30 mouse cellular contexts compared by ENCODE assay signal in the genomic region with DNA sequence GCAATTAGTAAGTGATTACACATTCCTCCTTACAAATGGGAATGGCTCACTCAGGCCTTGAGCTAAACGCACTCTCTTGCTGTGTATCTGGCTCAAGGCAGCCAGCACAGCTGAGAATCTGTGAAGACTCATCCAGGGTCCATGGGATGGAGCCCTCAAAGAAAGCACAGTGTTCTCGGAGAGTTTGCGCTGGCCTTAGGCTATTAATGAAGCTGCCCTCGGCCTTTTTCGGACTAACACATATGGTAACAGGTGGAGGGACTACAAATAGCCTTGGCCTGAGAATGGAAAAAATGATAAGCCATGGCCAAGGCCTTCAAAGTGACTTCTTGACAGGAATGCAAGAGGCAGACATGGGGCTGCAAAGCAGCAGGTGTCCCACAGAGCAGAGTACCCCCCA. TPM values are rescaled to one million over a fixed set of nuclear protein-coding genes. Genes with fewer than 3 reads are reported as not detected.
A peak's percentile ranks its signal among the peaks of the same experiment; 100 is the strongest.
DNase-seq lines count a peak whose midpoint lies in the region; ATAC-seq and TF ChIP-seq lines count a peak whose summit lies in the region.
"Had no signal": no experiment of that assay in that cellular context is flagged by ENCODE, and none has a peak within 500 bp of the region (broad histone marks: within the 10 kb centered on the region; RNA-seq: fewer than 3 reads in every experiment).

No protein-coding gene starts in this region.

- H3K27ac ChIP-seq in embryonic facial prominence, embryonic 14.5 days (replicated peaks; ENCODE audit: low read depth, low read length), result no peak overlapping the region
- no peak overlapping the region for H3K27ac ChIP-seq in embryonic facial prominence, embryonic 10.5 days (replicated peaks)
- peak overlapping the region; percentile 67 for H3K27ac ChIP-seq in heart, adult 2 months
- H3K27ac ChIP-seq in heart, embryonic 12.5 days (ENCODE audit: poor library complexity, severe bottlenecking), result no peak overlapping the region
- H3K27ac ChIP-seq in layer of hippocampus, adult 2 months, result no peak overlapping the region
- H3K27ac ChIP-seq: embryonic facial prominence, embryonic 13.5 days; forebrain, embryonic 12.5 days; hindbrain, embryonic 14.5 days; kidney, embryonic 15.5 days; left cerebral cortex, adult 2 months; limb, embryonic 15.5 days; liver, embryonic 14.5 days; midbrain, embryonic 10.5 days; midbrain, embryonic 15.5 days; stomach, embryonic 15.5 days had no signal

- no peaks in the 10 kb centered on the region for H3K36me3 ChIP-seq in embryonic facial prominence, embryonic 14.5 days (ENCODE audit: control insufficient read depth, insufficient read depth, low read length)
- no peaks in the 10 kb centered on the region for H3K36me3 ChIP-seq in embryonic facial prominence, embryonic 10.5 days (replicated peaks)
- no peaks in the 10 kb centered on the region for H3K36me3 ChIP-seq in heart, adult 2 months (ENCODE audit: control insufficient read depth, insufficient read depth, low read length)
- no peaks in the 10 kb centered on the region for H3K36me3 ChIP-seq in heart, embryonic 12.5 days
- H3K36me3 ChIP-seq: embryonic facial prominence, embryonic 13.5 days; forebrain, embryonic 12.5 days; kidney, embryonic 15.5 days; limb, embryonic 15.5 days; midbrain, embryonic 10.5 days; midbrain, embryonic 15.5 days; stomach, embryonic 15.5 days had no signal

- H3K4me3 ChIP-seq in embryonic facial prominence, embryonic 14.5 days (ENCODE audit: low read depth, low read length), result no peak overlapping the region
- no peak overlapping the region for H3K4me3 ChIP-seq in embryonic facial prominence, embryonic 10.5 days
- H3K4me3 ChIP-seq in heart, adult 2 months, result no peak overlapping the region
- no peak overlapping the region for H3K4me3 ChIP-seq in heart, embryonic 12.5 days
- H3K4me3 ChIP-seq in layer of hippocampus, adult 2 months, result no peak overlapping the region
- H3K4me3 ChIP-seq: embryonic facial prominence, embryonic 13.5 days; forebrain, embryonic 12.5 days; kidney, embryonic 15.5 days; left cerebral cortex, adult 2 months; limb, embryonic 15.5 days; midbrain, embryonic 10.5 days; midbrain, embryonic 15.5 days; stomach, embryonic 15.5 days had no signal

- intact Hi-C loops in heart, adult 2 months (cut with DNase I), result no loop called here

- TF ChIP-seq POLR2A in heart, adult 2 months (IDR thresholded peaks at IDR 0.05; ENCODE audit: insufficient read depth, low read depth, low read length), result no peak

- no peak for ATAC-seq in embryonic facial prominence, embryonic 14.5 days (ENCODE audit: low read depth)
- ATAC-seq in heart, embryonic 12.5 days (ENCODE audit: insufficient number of reproducible peaks, low FRiP score), result no peak
- ATAC-seq: CD4-positive, CD25-positive, alpha-beta regulatory T cell, adult 4 months; forebrain, postnatal 0 days; midbrain, embryonic 15.5 days had no signal

- no peak for TF ChIP-seq EP300 in heart, adult 2 months (IDR thresholded peaks at IDR 0.05; ENCODE audit: insufficient read depth, low read depth, low read length)

- no peak overlapping the region for H3K4me2 ChIP-seq in embryonic facial prominence, embryonic 14.5 days (ENCODE audit: low read depth, low read length)
- no peak overlapping the region for H3K4me2 ChIP-seq in heart, embryonic 12.5 days
- H3K4me2 ChIP-seq: embryonic facial prominence, embryonic 13.5 days; forebrain, embryonic 12.5 days; hindbrain, embryonic 14.5 days; kidney, embryonic 15.5 days; limb, embryonic 15.5 days; midbrain, embryonic 15.5 days; stomach, embryonic 15.5 days had no signal

- WGBS in embryonic facial prominence, embryonic 14.5 days, result 78% methylated on average over 5 of the region's 5 CpGs
- WGBS in embryonic facial prominence, embryonic 10.5 days, result 83% methylated on average over 5 of the region's 5 CpGs
- WGBS in heart, adult 2 months, result 51% methylated on average over 5 of the region's 5 CpGs
- 68% methylated on average over 5 of the region's 5 CpGs for WGBS in heart, embryonic 12.5 days

- H3K9ac ChIP-seq in embryonic facial prominence, embryonic 14.5 days (ENCODE audit: low read depth, low read length), result no peak overlapping the region
- H3K9ac ChIP-seq in heart, adult 2 months (ENCODE audit: low read depth, low read length), result no peak overlapping the region
- no peak overlapping the region for H3K9ac ChIP-seq in heart, embryonic 12.5 days
- H3K9ac ChIP-seq: embryonic facial prominence, embryonic 13.5 days; forebrain, embryonic 12.5 days; forebrain, postnatal 0 days; hindbrain, embryonic 14.5 days; kidney, embryonic 15.5 days; limb, embryonic 15.5 days; liver, embryonic 14.5 days; midbrain, embryonic 15.5 days; stomach, embryonic 15.5 days had no signal

- DNase-seq in embryonic facial prominence, embryonic 14.5 days (ENCODE audit: low spot score), result peak; percentile 39
- no peak for DNase-seq in embryonic facial prominence, embryonic 10.5 days (ENCODE audit: low spot score)
- DNase-seq in heart, adult 2 months, result peak; percentile 32 to 33
- DNase-seq in heart, adult 9 months (ENCODE audit: low spot score in 2 of 2), result peak; percentile 14 to 27
- DNase-seq in heart, postnatal 4 days, result peak; percentile 18
- no peak for DNase-seq in layer of hippocampus, adult 2 months (ENCODE audit: low spot score in 2 of 2)
- DNase-seq: cerebellum, adult 11-12 months; cerebellum, adult 9-11 months; embryo, embryonic 11 days; forebrain, postnatal 0 days; gastrocnemius, postnatal 14 days; kidney, adult 11 months; kidney, postnatal 25 days; lung, adult 2 months; lung, postnatal 10 days; right cerebral cortex, postnatal 25 days; thymus, adult 2 months; thymus, postnatal 36 days had no signal

- no peaks in the 10 kb centered on the region for H3K4me1 ChIP-seq in embryonic facial prominence, embryonic 14.5 days (ENCODE audit: control insufficient read depth, insufficient read depth, low read length)
- no peaks in the 10 kb centered on the region for H3K4me1 ChIP-seq in embryonic facial prominence, embryonic 10.5 days
- no peaks in the 10 kb centered on the region; the same call in 1 of the 2 replicates for H3K4me1 ChIP-seq in heart, adult 2 months (ENCODE audit: control insufficient read depth, insufficient read depth, low read length)
- H3K4me1 ChIP-seq in heart, embryonic 12.5 days (replicated peaks), result 0 out of 2 replicates have a peak, but pooled peaks cover 2% of the 10 kb centered on the region
- H3K4me1 ChIP-seq: embryonic facial prominence, embryonic 13.5 days; forebrain, embryonic 12.5 days; kidney, embryonic 15.5 days; limb, embryonic 15.5 days; midbrain, embryonic 10.5 days; midbrain, embryonic 15.5 days; stomach, embryonic 15.5 days had no signal

- no peak for TF ChIP-seq CTCF in heart, adult 2 months (IDR thresholded peaks at IDR 0.05)
- TF ChIP-seq CTCF in layer of hippocampus, adult 2 months (conservative IDR thresholded peaks at IDR 0.05), result no peak

- H3K27me3 ChIP-seq in embryonic facial prominence, embryonic 14.5 days (replicated peaks; ENCODE audit: control insufficient read depth, insufficient read depth, low read length), result no peaks in the 10 kb centered on the region
- H3K27me3 ChIP-seq in embryonic facial prominence, embryonic 10.5 days (replicated peaks; ENCODE audit: low read depth, poor library complexity, severe bottlenecking), result no peaks in the 10 kb centered on the region
- no peaks in the 10 kb centered on the region for H3K27me3 ChIP-seq in heart, adult 2 months (ENCODE audit: control insufficient read depth, insufficient read depth, low read length)
- H3K27me3 ChIP-seq in heart, embryonic 12.5 days (replicated peaks), result no peaks in the 10 kb centered on the region
- H3K27me3 ChIP-seq: embryonic facial prominence, embryonic 13.5 days; forebrain, embryonic 12.5 days; kidney, embryonic 15.5 days; limb, embryonic 15.5 days; midbrain, embryonic 15.5 days; stomach, embryonic 15.5 days had no signal

- no peaks in the 10 kb centered on the region for H3K9me3 ChIP-seq in embryonic facial prominence, embryonic 14.5 days (ENCODE audit: control insufficient read depth, low read length)
- no peaks in the 10 kb centered on the region for H3K9me3 ChIP-seq in embryonic facial prominence, embryonic 10.5 days
- H3K9me3 ChIP-seq in heart, embryonic 12.5 days (replicated peaks), result peaks cover 4% of the 10 kb centered on the region; the same call in 1 of the 2 replicates
- H3K9me3 ChIP-seq: embryonic facial prominence, embryonic 13.5 days; forebrain, embryonic 12.5 days; kidney, embryonic 15.5 days; limb, embryonic 15.5 days; midbrain, embryonic 10.5 days; midbrain, embryonic 15.5 days; stomach, embryonic 15.5 days had no signal

- H3K79me2 ChIP-seq in heart, adult 2 months (replicated peaks; ENCODE audit: control insufficient read depth, insufficient read depth, low read length), result no peaks in the 10 kb centered on the region

RNA-seq across cellular contexts. Expression of gene Actn2, which starts 17.0 kb away (rescaled TPM):
- polyA plus RNA-seq in embryonic facial prominence, embryonic 14.5 days (2014; fragmentation: Nextera tagmentation; extraction: Ambion mirVana), result 358 and 490 TPM in 2 replicates
- 1.5 and 3.0 TPM in 2 replicates for polyA plus RNA-seq in embryonic facial prominence, embryonic 10.5 days (2016; fragmentation: Nextera tagmentation; extraction: Ambion mirVana)
- 1,000 to 10,000 TPM; 1,397 to 1,781 TPM for total RNA-seq in heart, adult 2 months (2021)
- 1,690 and 1,900 TPM in 2 replicates for polyA plus RNA-seq in heart, adult 2 months (2012; rRNA removed)
- polyA plus RNA-seq in heart, embryonic 12.5 days (2016; fragmentation: Nextera tagmentation; extraction: Ambion mirVana), result 1,360 and 1,370 TPM in 2 replicates
- total RNA-seq in heart, postnatal 4 days (2021), result 1,000 to 10,000 TPM; 2,111 to 2,171 TPM
- total RNA-seq in layer of hippocampus, adult 2 months (2021), result 10 to 100 TPM; 22.4 to 23.1 TPM

RNA-seq across cellular contexts. Expression of gene Heatr1, which starts 37.3 kb away (rescaled TPM):
- polyA plus RNA-seq in embryonic facial prominence, embryonic 14.5 days (2014; fragmentation: Nextera tagmentation; extraction: Ambion mirVana), result 21.0 and 24.5 TPM in 2 replicates
- polyA plus RNA-seq in embryonic facial prominence, embryonic 10.5 days (2016; fragmentation: Nextera tagmentation; extraction: Ambion mirVana), result 40.7 and 44.4 TPM in 2 replicates
- 10 to 100 TPM; 16.1 TPM for total RNA-seq in heart, adult 2 months (2021)
- polyA plus RNA-seq in heart, adult 2 months (2012; rRNA removed), result 7.4 and 11.8 TPM in 2 replicates
- polyA plus RNA-seq in heart, embryonic 12.5 days (2016; fragmentation: Nextera tagmentation; extraction: Ambion mirVana), result 13.1 and 16.8 TPM in 2 replicates
- 10 to 100 TPM; 19.8 to 20.4 TPM for total RNA-seq in heart, postnatal 4 days (2021)
- 10 to 100 TPM; 28.9 to 36.9 TPM for total RNA-seq in layer of hippocampus, adult 2 months (2021)

Comparison
In these comparisons a context has a peak if more than half of its experiments do, and no peak if none do; other contexts are left out.
1. DNase-seq: peak in embryonic facial prominence, embryonic 14.5 days (single experiment), heart, adult 2 months (2 of 2), heart, adult 9 months (2 of 2) and heart, postnatal 4 days (single experiment); none in embryonic facial prominence, embryonic 10.5 days (single experiment) and layer of hippocampus, adult 2 months (0 of 2).
2. RNA of gene Actn2, which starts 17.0 kb away (polyA plus RNA-seq): 1,690 to 1,900 TPM in heart, adult 2 months, 1,360 to 1,370 TPM in heart, embryonic 12.5 days and 358 to 490 TPM in embryonic facial prominence, embryonic 14.5 days; 1.5 to 3.0 TPM in embryonic facial prominence, embryonic 10.5 days; every median in the first group is over 10 times any median in the second.